Mouse (Mus musculus) lung, embryonic 14.5 days (tissue): ENCODE measurements around the gene Ece1. TPM values are rescaled to one million over a fixed set of nuclear protein-coding genes. Genes with fewer than 3 reads are reported as not detected.
A peak's percentile ranks its signal among the peaks of the same experiment; 100 is the strongest.

Experiments used
- ATAC-seq: fragments of 200-750 bp; cut with Nextera tagmentation; 2 replicates; pipeline ENCODE4 v1.8.0; 2017; ENCODE audit warnings: mild to moderate bottlenecking, moderate TSS enrichment, moderate library complexity; ENCODE audit not compliant: insufficient read depth
- DNase-seq: peaks from one replicate; pipeline ENCODE4 v3.0.0-alpha.2; 2015
- H3K27ac ChIP-seq: fragments of 300-500 bp; sonication (generic); 2 replicates; pipeline ENCODE4 v1.5.1; 2014; ENCODE audit warnings: low read depth, mild to moderate bottlenecking, moderate library complexity
- H3K27me3 ChIP-seq: fragments of 300-500 bp; sonication (generic); 2 replicates; pipeline ENCODE4 v1.6.1; 2014; ENCODE audit warnings: low read length, control low read depth; ENCODE audit not compliant: insufficient read depth
- H3K36me3 ChIP-seq: fragments of 300-500 bp; sonication (generic); 2 replicates; pipeline ENCODE4 v1.6.1; 2014; ENCODE audit warnings: control low read depth; ENCODE audit not compliant: insufficient read depth
- H3K4me1 ChIP-seq: fragments of 300-500 bp; sonication (generic); 2 replicates; pipeline ENCODE4 v1.6.1; 2014; ENCODE audit warnings: antibody characterized with exemption, control low read depth; ENCODE audit not compliant: insufficient read depth
- H3K4me2 ChIP-seq: fragments of 300-500 bp; sonication (generic); 2 replicates; pipeline ENCODE4 v1.6.1; 2014; ENCODE audit warnings: mild to moderate bottlenecking
- H3K4me3 ChIP-seq: fragments of 300-500 bp; sonication (generic); 2 replicates; pipeline ENCODE4 v1.5.1; 2014; ENCODE audit warnings: low read depth, low read length
- H3K9ac ChIP-seq: fragments of 300-500 bp; sonication (generic); 2 replicates; pipeline ENCODE4 v1.6.1; 2014
- H3K9me3 ChIP-seq: fragments of 300-500 bp; sonication (generic); 2 replicates; pipeline ENCODE4 v1.6.1; 2016; ENCODE audit warnings: low read depth, low read length, control low read depth
- CTCF ChIP-seq: IDR thresholded peaks from 2 replicates; pipeline ENCODE4 v1.5.1; 2016; ENCODE audit warnings: antibody characterized with exemption, low read depth
- WGBS: fragments of 180-500 bp; shearing (Covaris S2); extraction: QIAGEN DNeasy Blood & Tissue Kit; methylation state at CpG from one replicate; pipeline ENCODE4 v1.1.7; 2014; 5-methylcytosine and 5-hydroxymethylcytosine counted together
- polyA plus RNA-seq: library from polyadenylated mRNA; unstranded; fragments of >200 nt; fragmentation: Nextera tagmentation; extraction: Ambion mirVana; gene quantifications from 2 replicates; pipeline ENCODE4 v1.2.1, GENCODE M21; 2014

Ece1 gene
- polyA plus RNA-seq, 1 experiment from 2014 or later = 59.3 TPM

DNA sequence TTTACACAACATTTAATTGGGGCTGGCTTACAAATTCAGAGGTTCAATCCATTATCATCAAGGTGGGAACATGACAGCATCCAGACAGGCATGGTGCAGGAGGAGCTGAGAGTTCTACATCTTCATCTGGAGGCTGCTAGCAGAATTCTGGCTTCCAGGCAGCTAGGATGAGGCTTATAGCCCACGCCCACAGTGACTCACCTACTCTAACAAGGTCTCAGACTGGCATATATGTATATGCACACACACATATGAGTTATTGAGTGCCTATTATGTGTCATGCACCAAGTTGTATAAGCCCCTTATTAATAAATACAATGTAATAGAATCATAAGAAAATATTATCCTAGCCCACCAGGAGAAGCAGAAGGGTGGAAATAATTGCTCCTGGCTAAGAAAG, 120.8 kb downstream of the Ece1 start:
- Histone ChIP-seq H3K4me3 (no peak overlapping the region), H3K9ac (no peak overlapping the region)
- DNase-seq = no peak

DNA sequence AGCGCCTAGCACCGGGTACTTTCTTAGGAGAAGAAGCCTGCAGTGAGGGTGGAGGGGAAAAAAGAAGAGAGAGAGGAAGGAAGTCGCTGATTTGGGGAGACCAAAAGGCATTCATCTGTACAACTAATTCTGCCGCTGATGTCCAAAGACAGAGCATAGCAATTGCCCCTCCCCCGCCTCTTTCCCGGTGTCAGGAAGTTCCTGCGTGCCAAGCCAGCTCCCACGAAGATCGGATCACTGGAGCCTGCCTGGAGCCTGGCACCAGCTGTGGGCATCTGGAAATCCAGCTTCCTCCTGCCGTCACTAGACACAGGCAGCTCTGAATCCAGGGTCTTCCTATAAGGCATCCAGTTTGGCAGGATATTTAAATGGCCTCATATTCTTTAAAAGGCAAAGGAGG, 122.2 kb downstream of the Ece1 start:
- H3K4me2 ChIP-seq = no peak overlapping the region
- WGBS = 23% methylated on average over 10 of the region's 10 CpGs
- H3K9me3 ChIP-seq = no peaks in the 10 kb centered on the region
- H3K4me1 ChIP-seq = no peaks in the 10 kb centered on the region
- no peaks in the 10 kb centered on the region for H3K36me3 ChIP-seq
- ATAC-seq (no peak), DNase-seq (peak; percentile 65)
- no peak for TF ChIP-seq CTCF
- H3K4me3 ChIP-seq = no peak overlapping the region
- no peaks in the 10 kb centered on the region for H3K27me3 ChIP-seq
- H3K27ac ChIP-seq = no peak overlapping the region
- no peak overlapping the region for H3K9ac ChIP-seq

More for the DNA sequence above, 120.8 kb downstream of the Ece1 start:
- no peaks in the 10 kb centered on the region for H3K27me3 ChIP-seq
- ATAC-seq = no peak
- no peak overlapping the region for H3K27ac ChIP-seq
- no peak for TF ChIP-seq CTCF
- no peak overlapping the region for H3K4me2 ChIP-seq
- 63% methylated on average over 1 of the region's 1 CpGs for WGBS
- no peaks in the 10 kb centered on the region for H3K36me3 ChIP-seq
- H3K4me1 ChIP-seq = no peaks in the 10 kb centered on the region
- H3K9me3 ChIP-seq = no peaks in the 10 kb centered on the region

DNA sequence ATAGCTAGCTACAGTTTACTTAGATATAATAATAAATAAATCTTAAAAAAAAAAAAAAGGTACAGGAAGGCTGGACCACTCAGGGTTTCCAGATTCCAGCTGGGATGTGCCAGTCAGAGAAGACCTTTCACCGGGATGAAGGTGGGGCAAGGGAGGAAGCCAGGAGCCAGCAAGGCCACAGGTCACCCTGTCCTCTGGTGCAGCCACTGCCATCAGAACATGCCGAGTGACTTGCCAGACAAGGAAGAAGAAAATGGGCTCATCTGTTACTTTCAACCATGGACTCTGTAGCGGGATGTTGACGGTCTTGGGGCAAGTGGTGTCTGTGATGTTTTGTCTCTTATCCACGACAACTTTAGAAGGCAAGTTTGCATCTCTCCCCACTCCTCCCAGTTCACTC, 122.7 kb downstream of the Ece1 start:
- WGBS = 55% methylated on average over 5 of the region's 5 CpGs
- H3K4me1 ChIP-seq = no peaks in the 10 kb centered on the region
- ATAC-seq = no peak
- H3K27ac ChIP-seq = no peak overlapping the region
- TF ChIP-seq CTCF = no peak
- H3K9me3 ChIP-seq = no peaks in the 10 kb centered on the region
- no peak for DNase-seq
- H3K9ac ChIP-seq = no peak overlapping the region
- H3K4me2 ChIP-seq = no peak overlapping the region
- no peaks in the 10 kb centered on the region for H3K36me3 ChIP-seq
- no peaks in the 10 kb centered on the region for H3K27me3 ChIP-seq
- H3K4me3 ChIP-seq = no peak overlapping the region

DNA sequence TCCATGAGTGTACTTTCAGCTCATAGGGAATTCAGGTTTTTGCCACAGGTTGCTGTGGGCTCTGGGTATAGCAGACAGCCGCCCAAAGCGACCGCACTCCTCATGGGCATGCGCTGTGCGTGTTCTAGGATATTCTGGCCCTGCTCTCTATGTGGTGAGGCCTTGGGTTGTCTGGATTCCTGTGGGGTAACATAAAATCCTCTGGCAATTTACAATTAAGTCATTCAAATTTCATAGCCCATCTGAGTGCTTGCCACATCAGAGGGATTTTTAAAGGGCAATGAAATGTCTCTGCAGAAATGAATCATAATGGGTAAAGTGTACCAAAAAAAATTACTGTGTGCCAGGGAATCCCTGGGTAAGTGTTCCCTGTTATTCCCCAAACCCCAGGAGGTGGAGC, 127.4 kb downstream of the Ece1 start:
- ATAC-seq (no peak), DNase-seq (no peak)
- no peak for TF ChIP-seq CTCF
- no peak overlapping the region for H3K9ac ChIP-seq
- no peaks in the 10 kb centered on the region for H3K36me3 ChIP-seq
- no peak overlapping the region for H3K4me2 ChIP-seq
- no peaks in the 10 kb centered on the region for H3K4me1 ChIP-seq
- H3K27ac ChIP-seq = no peak overlapping the region
- no peak overlapping the region for H3K4me3 ChIP-seq
- no peaks in the 10 kb centered on the region for H3K9me3 ChIP-seq
- H3K27me3 ChIP-seq = peaks cover 10% of the 10 kb centered on the region
- 82% methylated on average over 5 of the region's 5 CpGs for WGBS

DNA sequence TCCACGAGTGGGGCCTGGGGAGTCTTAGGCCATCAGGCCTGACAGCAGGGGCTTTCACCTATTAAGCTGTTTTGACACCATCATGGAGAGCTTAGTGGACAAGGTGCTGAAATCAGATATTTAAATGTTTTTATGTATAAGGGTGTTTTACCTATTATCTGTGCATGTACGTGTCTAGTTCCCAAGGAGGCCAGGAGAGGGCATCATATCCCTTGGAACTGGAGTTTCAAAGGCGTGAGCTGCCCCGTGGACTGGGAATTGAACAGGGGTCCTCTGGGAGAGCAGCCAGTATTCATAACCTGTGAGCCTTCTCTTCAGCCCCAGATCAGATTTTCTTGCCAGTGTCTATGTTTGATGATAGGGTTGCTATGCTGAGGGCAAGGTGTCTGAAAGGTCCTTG, 128.4 kb downstream of the Ece1 start:
- TF ChIP-seq CTCF = no peak; the same call in 1 of the 2 replicates
- 76% methylated on average over 4 of the region's 4 CpGs for WGBS
- no peak for ATAC-seq

DNA sequence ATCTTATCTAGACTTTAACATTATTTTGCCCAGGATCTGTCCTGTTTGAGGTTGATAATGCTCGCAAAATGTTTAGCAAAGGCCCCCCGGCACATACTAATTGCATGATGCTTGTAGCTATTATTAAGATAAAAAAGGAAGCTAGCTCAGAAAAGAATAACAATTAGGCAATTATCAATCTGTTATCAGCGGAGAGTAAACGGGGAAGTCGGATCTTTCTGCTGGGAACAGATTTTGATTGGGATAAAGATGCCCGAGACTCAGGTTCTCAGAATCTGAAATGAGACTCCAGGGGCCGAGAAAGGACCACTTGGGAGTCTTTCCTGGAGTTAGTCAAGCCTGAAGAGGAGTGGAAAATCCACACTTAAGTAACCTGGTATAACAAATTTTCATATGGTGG, 129.2 kb downstream of the Ece1 start:
- WGBS = 55% methylated on average over 7 of the region's 7 CpGs
- no peak for TF ChIP-seq CTCF
- DNase-seq (no peak), ATAC-seq (no peak)
- H3K9ac ChIP-seq = no peak overlapping the region
- H3K4me3 ChIP-seq = no peak overlapping the region
- H3K27me3 ChIP-seq = peaks cover 10% of the 10 kb centered on the region
- H3K9me3 ChIP-seq = no peaks in the 10 kb centered on the region
- H3K36me3 ChIP-seq = peaks cover 9% of the 10 kb centered on the region
- no peak overlapping the region for H3K27ac ChIP-seq
- H3K4me2 ChIP-seq = no peak overlapping the region
- peaks cover 11% of the 10 kb centered on the region for H3K4me1 ChIP-seq

More for the DNA sequence above, 128.4 kb downstream of the Ece1 start:
- Histone ChIP-seq H3K36me3 (0 out of 2 replicates have a peak, but pooled peaks cover 1% of the 10 kb centered on the region), H3K4me3 (no peak overlapping the region), H3K9me3 (no peaks in the 10 kb centered on the region), H3K27me3 (peaks cover 10% of the 10 kb centered on the region), H3K4me2 (no peak overlapping the region), H3K9ac (no peak overlapping the region), H3K27ac (no peak overlapping the region), H3K4me1 (peaks cover 6% of the 10 kb centered on the region)
- no peak for DNase-seq

DNA sequence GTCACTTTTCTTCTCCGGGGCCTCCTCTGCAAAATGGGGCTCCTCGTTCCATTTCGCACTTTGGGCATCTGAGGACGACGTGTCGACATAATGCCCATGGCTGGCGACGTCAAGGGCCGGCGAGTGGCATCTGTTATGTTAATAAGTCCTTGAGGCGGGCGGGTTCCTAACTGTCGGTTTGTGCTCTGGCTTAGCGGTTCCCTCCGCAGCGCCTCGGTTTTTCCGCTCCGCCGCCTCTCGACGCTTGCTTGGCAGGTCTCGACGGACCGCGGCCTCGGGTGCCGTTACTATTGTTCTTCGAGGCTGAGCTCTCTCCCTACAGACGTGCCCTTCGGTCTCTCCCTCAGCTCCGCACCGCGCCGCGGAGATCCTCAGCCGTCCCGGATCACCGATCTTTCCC, 130.9 kb downstream of the Ece1 start, which contains the start of gene Eif4g3:
TSS of gene Eif4g3 (plus strand) at position 133 of the 400 bp plus-strand sequence.
- ATAC-seq = peak; percentile 62; the same call in 1 of the 2 replicates
- WGBS = 1% methylated on average over 39 of the region's 39 CpGs
- TF ChIP-seq CTCF = no peak

More for the DNA sequence above, 130.9 kb downstream of the Ece1 start, which contains the start of gene Eif4g3:
- H3K27me3 ChIP-seq = peaks cover 10% of the 10 kb centered on the region
- H3K4me3 ChIP-seq = peak within 1 kb of the TSS; percentile 98
- H3K36me3 ChIP-seq = peaks cover 18% of the 10 kb centered on the region
- H3K4me1 ChIP-seq = peaks cover 11% of the 10 kb centered on the region
- H3K4me2 ChIP-seq = peak within 1 kb of the TSS; percentile 90
- no peak for DNase-seq
- no peaks in the 10 kb centered on the region for H3K9me3 ChIP-seq
- H3K27ac ChIP-seq = peak within 1 kb of the TSS; percentile 96
- H3K9ac ChIP-seq = peak within 1 kb of the TSS; percentile 98
